Mouse (Mus musculus): Measurements from ENCODE around the gene Rock2. TPM values are rescaled to one million over a fixed set of nuclear protein-coding genes. Genes with fewer than 3 reads are reported as not detected.

The Rock2 gene
- total RNA-seq, 1 experiment = 44.5 TPM

DNA sequence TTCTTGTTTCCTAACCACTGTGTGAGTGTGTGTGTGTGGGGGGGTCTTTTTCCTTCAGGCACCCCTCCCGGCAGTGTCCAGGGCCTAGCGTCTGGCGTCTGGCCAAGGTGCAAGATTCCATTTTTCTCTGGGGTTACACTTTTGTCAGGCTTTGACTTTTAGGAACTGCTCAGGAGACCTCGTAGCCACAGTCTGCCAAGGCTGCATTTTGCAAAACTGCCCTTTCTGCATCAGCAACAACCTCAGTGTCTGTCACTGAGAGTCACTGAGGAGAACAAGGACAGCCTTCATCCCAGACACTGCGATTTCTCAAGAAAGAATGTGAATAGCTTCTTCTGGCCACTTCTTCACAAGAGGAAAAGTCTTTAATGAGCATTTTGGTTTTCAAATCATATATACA, 17.6 kb upstream of the Rock2 start:
- Histone ChIP-seq H3K36me3 (ENCODE audit: control insufficient read depth, insufficient read depth, low read length, poor library complexity, severe bottlenecking) (no peaks in the 10 kb centered on the region), H3K4me3 (ENCODE audit: insufficient read depth in 1 of 2, low read depth in 1 of 2, low read length in 2 of 2, poor library complexity in 1 of 2, severe bottlenecking in 1 of 2) (no peak overlapping the region), H3K9ac (ENCODE audit: insufficient read depth, low read depth, low read length, poor library complexity, severe bottlenecking) (no peak overlapping the region), H3K9me3 (ENCODE audit: control insufficient read depth, insufficient read depth, low read depth, low read length) (no peaks in the 10 kb centered on the region), H3K27ac (ENCODE audit: insufficient read depth, low read depth, low read length, poor library complexity, severe bottlenecking) (no peak overlapping the region), H3K4me1 (ENCODE audit: control insufficient read depth in 2 of 2, insufficient read depth in 2 of 2, low read length in 2 of 2, poor library complexity in 1 of 2) (no peaks in the 10 kb centered on the region; a peak in 1 of 4 replicates)
- DNase-seq (ENCODE audit: low read depth, low spot score) = no peak
- in situ Hi-C loops (cut with MboI; ENCODE audit: low sequenced_read_pairs in 2 of 2, unreplicated experiment in 2 of 2) = no loop called here
- TF ChIP-seq CHD2 (IDR thresholded peaks at IDR 0.05; ENCODE audit: low read depth, low read length) = no peak
- TF ChIP-seq ZC3H11A (IDR thresholded peaks at IDR 0.05; ENCODE audit: borderline replicate concordance, low read depth, low read length) = no peak
- no peak for TF ChIP-seq ZNF384 (IDR thresholded peaks at IDR 0.05; ENCODE audit: low read depth, low read length)
- no peak for TF ChIP-seq HCFC1 (IDR thresholded peaks at IDR 0.05; ENCODE audit: borderline replicate concordance, insufficient read depth, low read length)
- TF ChIP-seq MAFK (IDR thresholded peaks at IDR 0.05; ENCODE audit: insufficient read depth, low read depth, low read length) = no peak

GRCm38 (mm10) chr12:16877679-16878078, 17.0 kb upstream of the Rock2 start:
- H3K36me3 ChIP-seq (ENCODE audit: control insufficient read depth, insufficient read depth, low read length, poor library complexity, severe bottlenecking) = no peaks in the 10 kb centered on the region
- in situ Hi-C loops (cut with MboI; ENCODE audit: low sequenced_read_pairs in 2 of 2, unreplicated experiment in 2 of 2) = no loop called here
- H3K9me3 ChIP-seq (ENCODE audit: control insufficient read depth, insufficient read depth, low read depth, low read length) = no peaks in the 10 kb centered on the region
- H3K27ac ChIP-seq (ENCODE audit: insufficient read depth, low read depth, low read length, poor library complexity, severe bottlenecking) = no peak overlapping the region
- DNase-seq (ENCODE audit: low read depth, low spot score) = no peak
- no peak overlapping the region for H3K4me3 ChIP-seq (ENCODE audit: insufficient read depth in 1 of 2, low read depth in 1 of 2, low read length in 2 of 2, poor library complexity in 1 of 2, severe bottlenecking in 1 of 2)
- no peak overlapping the region for H3K9ac ChIP-seq (ENCODE audit: insufficient read depth, low read depth, low read length, poor library complexity, severe bottlenecking)
- no peaks in the 10 kb centered on the region; a peak in 1 of 4 replicates for H3K4me1 ChIP-seq (ENCODE audit: control insufficient read depth in 2 of 2, insufficient read depth in 2 of 2, low read length in 2 of 2, poor library complexity in 1 of 2)
- TF ChIP-seq HCFC1 (IDR thresholded peaks at IDR 0.05; ENCODE audit: borderline replicate concordance, insufficient read depth, low read length) (no peak), MAFK (IDR thresholded peaks at IDR 0.05; ENCODE audit: insufficient read depth, low read depth, low read length) (no peak), ZC3H11A (IDR thresholded peaks at IDR 0.05; ENCODE audit: borderline replicate concordance, low read depth, low read length) (no peak), ZNF384 (IDR thresholded peaks at IDR 0.05; ENCODE audit: low read depth, low read length) (no peak)

DNA sequence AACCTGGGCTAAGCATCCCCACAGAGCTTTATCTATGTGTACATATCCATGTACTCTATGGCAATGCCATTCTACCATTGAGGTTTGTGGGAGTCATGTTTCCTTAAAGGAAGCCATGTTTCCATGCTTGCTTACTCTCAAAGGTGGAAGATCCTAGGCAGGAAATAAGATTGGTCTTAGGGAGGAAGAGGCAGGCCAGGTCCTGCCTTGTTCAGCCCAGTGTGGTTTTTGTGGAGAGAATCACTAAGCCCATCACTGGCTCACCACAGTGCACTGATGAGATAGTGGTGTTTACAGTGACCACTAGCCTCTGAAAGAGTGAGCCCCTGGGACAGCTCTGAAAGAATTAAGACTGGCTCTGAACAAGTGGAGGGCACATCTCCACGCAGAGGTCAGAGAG, 15.3 kb upstream of the Rock2 start:
- DNase-seq (ENCODE audit: low read depth, low spot score) = no peak
- in situ Hi-C loops (cut with MboI; ENCODE audit: low sequenced_read_pairs in 2 of 2, unreplicated experiment in 2 of 2) = no loop called here
- TF ChIP-seq MAFK (IDR thresholded peaks at IDR 0.05; ENCODE audit: insufficient read depth, low read depth, low read length) (no peak), HCFC1 (IDR thresholded peaks at IDR 0.05; ENCODE audit: borderline replicate concordance, insufficient read depth, low read length) (no peak), CHD2 (IDR thresholded peaks at IDR 0.05; ENCODE audit: low read depth, low read length) (no peak), ZC3H11A (IDR thresholded peaks at IDR 0.05; ENCODE audit: borderline replicate concordance, low read depth, low read length) (no peak), ZNF384 (IDR thresholded peaks at IDR 0.05; ENCODE audit: low read depth, low read length) (no peak)
- Histone ChIP-seq H3K4me1 (ENCODE audit: control insufficient read depth in 2 of 2, insufficient read depth in 2 of 2, low read length in 2 of 2, poor library complexity in 1 of 2) (no peaks in the 10 kb centered on the region; a peak in 1 of 4 replicates), H3K27ac (ENCODE audit: insufficient read depth, low read depth, low read length, poor library complexity, severe bottlenecking) (no peak overlapping the region), H3K36me3 (ENCODE audit: control insufficient read depth, insufficient read depth, low read length, poor library complexity, severe bottlenecking) (no peaks in the 10 kb centered on the region), H3K9me3 (ENCODE audit: control insufficient read depth, insufficient read depth, low read depth, low read length) (no peaks in the 10 kb centered on the region), H3K9ac (ENCODE audit: insufficient read depth, low read depth, low read length, poor library complexity, severe bottlenecking) (no peak overlapping the region), H3K4me3 (ENCODE audit: insufficient read depth in 1 of 2, low read depth in 1 of 2, low read length in 2 of 2, poor library complexity in 1 of 2, severe bottlenecking in 1 of 2) (no peak overlapping the region)

DNA sequence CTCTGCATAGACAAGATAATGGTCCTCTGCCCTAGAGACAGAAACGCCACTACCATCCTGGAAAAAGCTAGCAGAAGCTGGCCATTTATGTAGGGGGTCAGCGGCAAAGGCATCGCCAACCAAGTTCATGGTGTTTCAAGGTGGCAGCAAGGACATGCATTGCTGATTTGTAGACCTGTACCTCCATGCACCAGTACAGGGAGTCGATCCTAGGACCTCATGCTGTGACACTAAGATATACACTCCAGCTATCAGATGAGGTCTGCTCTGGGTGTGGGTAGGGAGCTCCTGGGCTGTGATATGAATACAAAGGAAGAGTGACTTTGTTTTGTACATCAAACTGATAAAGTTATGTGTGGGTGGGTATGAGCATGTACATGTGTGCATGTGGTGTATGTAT, 14.6 kb upstream of the Rock2 start:
- Histone ChIP-seq H3K27ac (ENCODE audit: insufficient read depth, low read depth, low read length, poor library complexity, severe bottlenecking) (no peak overlapping the region), H3K4me1 (ENCODE audit: control insufficient read depth in 2 of 2, insufficient read depth in 2 of 2, low read length in 2 of 2, poor library complexity in 1 of 2) (no peaks in the 10 kb centered on the region; a peak in 1 of 4 replicates), H3K9me3 (ENCODE audit: control insufficient read depth, insufficient read depth, low read depth, low read length) (no peaks in the 10 kb centered on the region), H3K9ac (ENCODE audit: insufficient read depth, low read depth, low read length, poor library complexity, severe bottlenecking) (no peak overlapping the region), H3K4me3 (ENCODE audit: insufficient read depth in 1 of 2, low read depth in 1 of 2, low read length in 2 of 2, poor library complexity in 1 of 2, severe bottlenecking in 1 of 2) (no peak overlapping the region), H3K36me3 (ENCODE audit: control insufficient read depth, insufficient read depth, low read length, poor library complexity, severe bottlenecking) (no peaks in the 10 kb centered on the region)
- TF ChIP-seq ZC3H11A (IDR thresholded peaks at IDR 0.05; ENCODE audit: borderline replicate concordance, low read depth, low read length) (no peak), ZNF384 (IDR thresholded peaks at IDR 0.05; ENCODE audit: low read depth, low read length) (no peak), HCFC1 (IDR thresholded peaks at IDR 0.05; ENCODE audit: borderline replicate concordance, insufficient read depth, low read length) (no peak), MAFK (IDR thresholded peaks at IDR 0.05; ENCODE audit: insufficient read depth, low read depth, low read length) (no peak), CHD2 (IDR thresholded peaks at IDR 0.05; ENCODE audit: low read depth, low read length) (no peak)
- DNase-seq (ENCODE audit: low read depth, low spot score) = no peak
- in situ Hi-C loops (cut with MboI; ENCODE audit: low sequenced_read_pairs in 2 of 2, unreplicated experiment in 2 of 2) = no loop called here

- H3K36me3 ChIP-seq (ENCODE audit: control insufficient read depth, insufficient read depth, low read length, poor library complexity, severe bottlenecking) = no peaks in the 10 kb centered on the region
- no peak overlapping the region for H3K4me3 ChIP-seq (ENCODE audit: insufficient read depth in 1 of 2, low read depth in 1 of 2, low read length in 2 of 2, poor library complexity in 1 of 2, severe bottlenecking in 1 of 2)
- no peaks in the 10 kb centered on the region for H3K9me3 ChIP-seq (ENCODE audit: control insufficient read depth, insufficient read depth, low read depth, low read length)
- H3K4me1 ChIP-seq (ENCODE audit: control insufficient read depth in 2 of 2, insufficient read depth in 2 of 2, low read length in 2 of 2, poor library complexity in 1 of 2) = no peaks in the 10 kb centered on the region; a peak in 1 of 4 replicates
- no peak overlapping the region for H3K9ac ChIP-seq (ENCODE audit: insufficient read depth, low read depth, low read length, poor library complexity, severe bottlenecking)
- TF ChIP-seq CHD2 (IDR thresholded peaks at IDR 0.05; ENCODE audit: low read depth, low read length) = no peak
- TF ChIP-seq ZNF384 (IDR thresholded peaks at IDR 0.05; ENCODE audit: low read depth, low read length) = no peak
- no peak for TF ChIP-seq ZC3H11A (IDR thresholded peaks at IDR 0.05; ENCODE audit: borderline replicate concordance, low read depth, low read length)
- no peak for TF ChIP-seq MAFK (IDR thresholded peaks at IDR 0.05; ENCODE audit: insufficient read depth, low read depth, low read length)
- in situ Hi-C loops (cut with MboI; ENCODE audit: low sequenced_read_pairs in 2 of 2, unreplicated experiment in 2 of 2) = no loop called here
- no peak overlapping the region for H3K27ac ChIP-seq (ENCODE audit: insufficient read depth, low read depth, low read length, poor library complexity, severe bottlenecking)
- no peak for DNase-seq (ENCODE audit: low read depth, low spot score)
These were observed 12.3 kb upstream of the Rock2 start for GRCm38 (mm10) chr12:16882442-16882841.

All from ES-E14 (cell line).